Mouse (Mus musculus) heart, embryonic 12.5 days (tissue): Measurements from ENCODE around the gene Ssr1. TPM values are rescaled to one million over a fixed set of nuclear protein-coding genes. Genes with fewer than 3 reads are reported as not detected.

ENCODE experiments used
- ATAC-seq: fragments of 200-750 bp; cut with Nextera tagmentation; 2 replicates; pipeline ENCODE4 v1.8.0; 2017; ENCODE audit warnings: moderate TSS enrichment, moderate library complexity; ENCODE audit not compliant: insufficient number of reproducible peaks, low FRiP score
- H3K27ac ChIP-seq: fragments of 300-500 bp; sonication (generic); 2 replicates; pipeline ENCODE4 v1.5.1; 2016; ENCODE audit warnings: mild to moderate bottlenecking, moderate library complexity; ENCODE audit not compliant: poor library complexity, severe bottlenecking
- H3K27me3 ChIP-seq: fragments of 300-500 bp; sonication (generic); replicated peaks from 2 replicates; pipeline ENCODE4 v1.6.1; 2016; ENCODE audit warnings: mild to moderate bottlenecking, moderate library complexity
- H3K36me3 ChIP-seq: fragments of 300-500 bp; sonication (generic); 2 replicates; pipeline ENCODE4 v1.6.1; 2016; ENCODE audit warnings: mild to moderate bottlenecking, moderate library complexity
- H3K4me1 ChIP-seq: fragments of 300-500 bp; sonication (generic); replicated peaks from 2 replicates; pipeline ENCODE4 v1.6.1; 2016; ENCODE audit warnings: mild to moderate bottlenecking
- H3K4me2 ChIP-seq: fragments of 300-500 bp; sonication (generic); 2 replicates; pipeline ENCODE4 v1.6.1; 2016; ENCODE audit warnings: mild to moderate bottlenecking, moderate library complexity
- H3K4me3 ChIP-seq: fragments of 300-500 bp; sonication (generic); 2 replicates; pipeline ENCODE4 v1.5.1; 2016; ENCODE audit warnings: mild to moderate bottlenecking
- H3K9ac ChIP-seq: fragments of 300-500 bp; sonication (generic); 2 replicates; pipeline ENCODE4 v1.6.1; 2016; ENCODE audit warnings: mild to moderate bottlenecking, moderate library complexity
- H3K9me3 ChIP-seq: fragments of 300-500 bp; sonication (generic); replicated peaks from 2 replicates; pipeline ENCODE4 v1.6.1; 2016; ENCODE audit warnings: mild to moderate bottlenecking, moderate library complexity
- WGBS: fragments of 180-500 bp; shearing (Covaris S2); methylation state at CpG from one replicate; pipeline ENCODE4 v1.1.7; 2016; 5-methylcytosine and 5-hydroxymethylcytosine counted together
- polyA plus RNA-seq: library from polyadenylated mRNA; unstranded; fragments of >200 nt; fragmentation: Nextera tagmentation; extraction: Ambion mirVana; gene quantifications from 2 replicates; pipeline ENCODE4 v1.2.1, GENCODE M21; 2016

The Ssr1 gene
- polyA plus RNA-seq, 1 experiment from 2014 or later: 124 TPM

- Histone ChIP-seq H3K4me1 (peaks cover 38% of the 10 kb centered on the region), H3K27me3 (no peaks in the 10 kb centered on the region), H3K9me3 (no peaks in the 10 kb centered on the region), H3K4me2 (no peak overlapping the region), H3K4me3 (no peak overlapping the region), H3K9ac (no peak overlapping the region), H3K36me3 (peaks cover 77% of the 10 kb centered on the region), H3K27ac (no peak overlapping the region)
- ATAC-seq: no peak
- 96% methylated on average over 23 of the region's 23 CpGs for WGBS
Measured at GRCm38 (mm10) chr13:37930621-37931020, 63.4 kb downstream of the Ssr1 start.

GRCm38 (mm10) chr13:37930091-37930490 is 63.9 kb downstream of the Ssr1 start:
- H3K27me3 ChIP-seq: no peaks in the 10 kb centered on the region
- peaks cover 38% of the 10 kb centered on the region for H3K4me1 ChIP-seq
- no peak for ATAC-seq
- no peak overlapping the region for H3K4me2 ChIP-seq
- no peak overlapping the region for H3K4me3 ChIP-seq
- H3K9me3 ChIP-seq: no peaks in the 10 kb centered on the region
- no peak overlapping the region for H3K27ac ChIP-seq
- peaks cover 79% of the 10 kb centered on the region for H3K36me3 ChIP-seq
- H3K9ac ChIP-seq: no peak overlapping the region
- WGBS: 75% methylated on average over 13 of the region's 13 CpGs

GRCm38 (mm10) chr13:37929532-37929931 is 64.5 kb downstream of the Ssr1 start:
- Histone ChIP-seq H3K4me2 (no peak overlapping the region), H3K27me3 (no peaks in the 10 kb centered on the region), H3K36me3 (peaks cover 83% of the 10 kb centered on the region), H3K27ac (no peak overlapping the region), H3K9ac (no peak overlapping the region), H3K4me3 (no peak overlapping the region), H3K4me1 (peaks cover 38% of the 10 kb centered on the region), H3K9me3 (no peaks in the 10 kb centered on the region)
- no peak for ATAC-seq
- 81% methylated on average over 17 of the region's 17 CpGs for WGBS

GRCm38 (mm10) chr13:37926394-37926793 is 67.6 kb downstream of the Ssr1 start:
- Histone ChIP-seq H3K4me1 (peaks cover 54% of the 10 kb centered on the region), H3K9me3 (no peaks in the 10 kb centered on the region), H3K36me3 (peaks cover 60% of the 10 kb centered on the region), H3K4me2 (no peak overlapping the region), H3K27ac (no peak overlapping the region), H3K4me3 (no peak overlapping the region), H3K9ac (no peak overlapping the region), H3K27me3 (no peaks in the 10 kb centered on the region)
- WGBS: 67% methylated on average over 3 of the region's 3 CpGs
- ATAC-seq: no peak

- H3K4me1 ChIP-seq: peaks cover 44% of the 10 kb centered on the region
- H3K4me2 ChIP-seq: no peak overlapping the region
- H3K9me3 ChIP-seq: no peaks in the 10 kb centered on the region
- 70% methylated on average over 4 of the region's 4 CpGs for WGBS
- H3K9ac ChIP-seq: no peak overlapping the region
- H3K4me3 ChIP-seq: no peak overlapping the region
- no peaks in the 10 kb centered on the region for H3K27me3 ChIP-seq
- no peak overlapping the region for H3K27ac ChIP-seq
- H3K36me3 ChIP-seq: peaks cover 48% of the 10 kb centered on the region
- no peak for ATAC-seq
Measured at GRCm38 (mm10) chr13:37924461-37924948, 69.5 kb downstream of the Ssr1 start.

- Histone ChIP-seq H3K27me3 (no peaks in the 10 kb centered on the region), H3K9me3 (no peaks in the 10 kb centered on the region), H3K36me3 (peaks cover 47% of the 10 kb centered on the region), H3K4me2 (no peak overlapping the region), H3K4me3 (no peak overlapping the region), H3K9ac (no peak overlapping the region), H3K27ac (no peak overlapping the region), H3K4me1 (peaks cover 44% of the 10 kb centered on the region)
- 0 out of 2 replicates have a peak, but pooled peaks have one; percentile 27 for ATAC-seq
- 78% methylated on average over 10 of the region's 10 CpGs for WGBS
Measured at GRCm38 (mm10) chr13:37923643-37924460, 70.2 kb downstream of the Ssr1 start.

- Histone ChIP-seq H3K9me3 (no peaks in the 10 kb centered on the region), H3K9ac (no peak overlapping the region), H3K4me3 (no peak overlapping the region), H3K27me3 (no peaks in the 10 kb centered on the region), H3K27ac (no peak overlapping the region), H3K36me3 (peaks cover 51% of the 10 kb centered on the region), H3K4me1 (peaks cover 48% of the 10 kb centered on the region), H3K4me2 (no peak overlapping the region)
- 82% methylated on average over 4 of the region's 4 CpGs for WGBS
- ATAC-seq: no peak
Measured at GRCm38 (mm10) chr13:37923091-37923490, 70.9 kb downstream of the Ssr1 start.

GRCm38 (mm10) chr13:37920727-37921126 is 73.3 kb downstream of the Ssr1 start:
- no peaks in the 10 kb centered on the region for H3K9me3 ChIP-seq
- H3K36me3 ChIP-seq: peaks cover 57% of the 10 kb centered on the region
- ATAC-seq: no peak
- 74% methylated on average over 2 of the region's 2 CpGs for WGBS
- H3K27me3 ChIP-seq: no peaks in the 10 kb centered on the region
- no peak overlapping the region for H3K9ac ChIP-seq
- H3K4me1 ChIP-seq: peaks cover 40% of the 10 kb centered on the region
- H3K4me2 ChIP-seq: no peak overlapping the region
- H3K4me3 ChIP-seq: no peak overlapping the region
- H3K27ac ChIP-seq: no peak overlapping the region

GRCm38 (mm10) chr13:37919711-37920277 is 74.2 kb downstream of the Ssr1 start:
- H3K36me3 ChIP-seq: peaks cover 51% of the 10 kb centered on the region
- no peaks in the 10 kb centered on the region for H3K9me3 ChIP-seq
- 94% methylated on average over 3 of the region's 3 CpGs for WGBS
- no peaks in the 10 kb centered on the region for H3K27me3 ChIP-seq
- no peak overlapping the region for H3K9ac ChIP-seq
- no peak overlapping the region for H3K4me2 ChIP-seq
- no peak for ATAC-seq
- H3K4me1 ChIP-seq: peaks cover 37% of the 10 kb centered on the region
- no peak overlapping the region for H3K27ac ChIP-seq
- H3K4me3 ChIP-seq: no peak overlapping the region

GRCm38 (mm10) chr13:37918336-37919261 is 75.4 kb downstream of the Ssr1 start:
- no peaks in the 10 kb centered on the region for H3K9me3 ChIP-seq
- 86% methylated on average over 15 of the region's 15 CpGs for WGBS
- H3K4me2 ChIP-seq: no peak overlapping the region
- peaks cover 49% of the 10 kb centered on the region for H3K36me3 ChIP-seq
- no peaks in the 10 kb centered on the region for H3K27me3 ChIP-seq
- no peak for ATAC-seq
- H3K9ac ChIP-seq: no peak overlapping the region
- H3K4me3 ChIP-seq: no peak overlapping the region
- H3K4me1 ChIP-seq: peaks cover 33% of the 10 kb centered on the region
- H3K27ac ChIP-seq: no peak overlapping the region
